In genomic region chr10:102623895-102624294, GRCm38 (mm10) we compare ENCODE assay signal across 22 mouse cellular contexts.
DNase-seq lines count a peak whose midpoint lies in the region; ATAC-seq and TF ChIP-seq lines count a peak whose summit lies in the region.
"Had no signal": no experiment of that assay in that cellular context is flagged by ENCODE, and none has a peak within 500 bp of the region (broad histone marks: within the 10 kb centered on the region; RNA-seq: fewer than 3 reads in every experiment).

No protein-coding gene starts in this region.

- H3K9me3 ChIP-seq in neural tube, embryonic 11.5 days (ENCODE audit: control insufficient read depth, low read length): no peaks in the 10 kb centered on the region
- no peaks in the 10 kb centered on the region for H3K9me3 ChIP-seq in neural tube, embryonic 15.5 days (replicated peaks)
- H3K9me3 ChIP-seq: G1E had no signal

- no peaks in the 10 kb centered on the region for H3K36me3 ChIP-seq in neural tube, embryonic 11.5 days (ENCODE audit: control insufficient read depth, insufficient read depth, low read length)
- no peaks in the 10 kb centered on the region for H3K36me3 ChIP-seq in neural tube, embryonic 15.5 days
- H3K36me3 ChIP-seq: G1E had no signal

- no peak for TF ChIP-seq CTCF in layer of hippocampus, adult 2 months (conservative IDR thresholded peaks at IDR 0.05)

- no peak overlapping the region for H3K27ac ChIP-seq in neural tube, embryonic 11.5 days (ENCODE audit: low read depth, low read length)
- H3K27ac ChIP-seq in neural tube, embryonic 15.5 days (replicated peaks): no peak overlapping the region
- H3K27ac ChIP-seq in layer of hippocampus, adult 2 months: no peak overlapping the region

- H3K4me1 ChIP-seq in neural tube, embryonic 11.5 days (ENCODE audit: control insufficient read depth, insufficient read depth, low read length): no peaks in the 10 kb centered on the region
- H3K4me1 ChIP-seq in neural tube, embryonic 15.5 days: no peaks in the 10 kb centered on the region

- ATAC-seq in neural tube, embryonic 11.5 days (ENCODE audit: insufficient read depth, low FRiP score, low TSS enrichment): 0 out of 2 replicates have a peak, but pooled peaks have one; percentile 33
- ATAC-seq in neural tube, embryonic 15.5 days (ENCODE audit: low FRiP score): no peak
- peak; percentile 84 for ATAC-seq in granulocyte monocyte progenitor cell, adult 5-6 weeks (replicated peaks; ENCODE audit: poor library complexity, severe bottlenecking)
- ATAC-seq in megakaryocyte, adult 5-6 weeks (ENCODE audit: poor library complexity, severe bottlenecking): peak; percentile 22; the same call in 1 of the 2 replicates
- peak; percentile 79 for ATAC-seq in megakaryocyte progenitor cell, adult 5-6 weeks (replicated peaks; ENCODE audit: poor library complexity)
- ATAC-seq: activated CD4-positive, CD25-positive, alpha-beta regulatory T cell, adult 4 months; CD4-positive, CD25-positive, alpha-beta regulatory T cell, adult 4 months had no signal

- 87% methylated on average over 3 of the region's 3 CpGs for WGBS in neural tube, embryonic 11.5 days
- 88% methylated on average over 3 of the region's 3 CpGs for WGBS in neural tube, embryonic 15.5 days

- no peak overlapping the region for H3K9ac ChIP-seq in neural tube, embryonic 11.5 days (ENCODE audit: low read length)
- no peak overlapping the region for H3K9ac ChIP-seq in neural tube, embryonic 15.5 days (replicated peaks)

- no peaks in the 10 kb centered on the region for H3K27me3 ChIP-seq in neural tube, embryonic 11.5 days (ENCODE audit: control insufficient read depth, insufficient read depth, low read length)
- H3K27me3 ChIP-seq in neural tube, embryonic 15.5 days (replicated peaks): no peaks in the 10 kb centered on the region
- H3K27me3 ChIP-seq: CH12.LX, Patski had no signal

- no peak overlapping the region for H3K4me3 ChIP-seq in neural tube, embryonic 11.5 days (ENCODE audit: low read depth, low read length)
- H3K4me3 ChIP-seq in neural tube, embryonic 15.5 days (replicated peaks): no peak overlapping the region
- H3K4me3 ChIP-seq in layer of hippocampus, adult 2 months: no peak overlapping the region

- DNase-seq in neural tube, embryonic 11.5 days (ENCODE audit: low spot score): no peak
- DNase-seq in thymus, postnatal 36 days: no peak
- DNase-seq in left cerebral cortex, adult 11 months (ENCODE audit: low spot score): no peak
- DNase-seq in layer of hippocampus, adult 2 months (ENCODE audit: low spot score in 2 of 2): no peak
- DNase-seq: adrenal gland, adult 2 months; adrenal gland, adult 8-10 months; adrenal gland, postnatal 10 days; adrenal gland, postnatal 14 days; adrenal gland, postnatal 25 days; adrenal gland, postnatal 36 days; B cell, adult 2 months; cerebellum, adult 11 months; cerebellum, adult 11-12 months had no signal

- H3K4me2 ChIP-seq in neural tube, embryonic 11.5 days (ENCODE audit: low read depth): no peak overlapping the region
- no peak overlapping the region for H3K4me2 ChIP-seq in neural tube, embryonic 15.5 days
